Mouse (Mus musculus) frontal cortex, postnatal 10 days (tissue): ENCODE data around the gene Por.
A peak's percentile ranks its signal among the peaks of the same experiment; 100 is the strongest.

Source experiments
- DNase-seq, 2 experiments: peaks; one replicate each; pipeline ENCODE4 v3.0.0; 2022; ENCODE audit warnings: low spot score in 2 of 2, mixed read lengths in 1 of 2

The Por gene

DNA sequence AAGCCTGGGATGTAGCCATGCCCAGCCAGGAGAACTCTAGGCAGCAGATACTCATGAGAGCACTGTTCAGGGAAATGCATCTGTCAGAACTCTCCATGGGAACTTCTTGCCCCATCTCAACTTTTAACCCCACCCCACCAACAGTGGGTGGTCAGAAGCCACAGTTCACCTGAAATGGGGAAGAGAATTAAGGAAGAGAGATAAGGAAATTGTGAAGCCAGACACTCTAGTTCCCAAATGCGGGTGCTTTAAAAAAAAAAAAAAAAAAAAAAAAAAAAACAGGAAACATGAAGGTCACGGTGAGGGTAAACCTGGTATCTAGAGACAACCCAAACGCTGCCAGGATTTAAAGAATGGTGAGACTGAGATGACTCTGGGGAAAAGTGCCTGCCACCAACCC is 102.7 kb downstream of the Por start:
- no peak for DNase-seq

DNA sequence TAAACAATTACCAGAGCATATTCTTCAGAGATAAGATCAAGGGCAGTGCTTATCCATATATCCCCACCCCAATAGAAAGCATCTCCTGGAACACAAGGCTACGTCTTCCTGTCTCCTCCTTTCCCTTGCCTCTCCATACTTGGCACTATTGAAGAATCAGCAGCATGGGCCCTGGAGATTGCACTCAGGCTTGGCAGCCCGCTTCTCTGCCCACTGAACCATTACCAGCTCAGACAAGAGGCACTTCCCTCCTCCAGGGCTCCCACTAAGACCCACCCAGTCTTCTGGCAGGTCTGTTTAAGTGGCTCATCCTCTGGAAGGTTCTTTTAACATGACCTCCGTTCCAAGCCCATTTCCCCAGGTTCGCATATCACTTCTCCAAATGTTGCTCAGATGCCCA is 106.7 kb downstream of the Por start:
- no peak for DNase-seq

DNA sequence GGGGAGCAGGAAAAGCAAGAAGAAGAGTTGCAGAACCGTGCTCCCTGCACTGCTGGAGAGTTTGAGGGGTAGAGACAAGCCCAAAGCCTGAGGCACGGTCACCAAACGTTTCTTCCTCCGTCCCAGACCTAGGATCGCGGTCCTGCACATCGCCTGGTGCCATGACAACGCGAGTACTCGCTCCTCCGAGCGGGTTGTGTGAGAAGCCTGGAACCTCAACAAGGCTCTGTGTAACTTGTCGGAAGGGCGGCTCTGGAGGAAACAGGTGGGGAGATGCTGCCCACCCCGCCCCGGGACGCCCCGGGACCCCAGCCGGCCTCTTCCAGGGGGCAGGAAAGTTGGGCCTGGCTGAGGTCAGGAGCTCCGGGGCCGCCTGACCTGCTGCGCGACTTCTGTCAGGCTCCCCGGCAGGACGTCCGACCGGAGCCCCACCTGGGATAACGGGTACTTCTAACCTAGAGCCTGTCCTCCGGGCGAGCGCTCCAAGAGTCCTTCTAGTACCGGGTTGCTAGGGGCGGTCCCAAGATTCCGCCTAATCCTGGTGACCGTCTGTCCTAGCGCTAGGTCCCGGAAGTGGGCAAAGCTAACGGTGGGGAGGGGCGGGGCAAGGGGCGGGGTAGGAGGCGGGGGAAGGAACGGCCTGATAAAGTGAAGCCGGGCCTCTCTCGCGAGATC is 108.1 kb downstream of the Por start, which contains the start of gene Styxl1:
TSS of gene Styxl1 (minus strand) at position 590 of the 675 bp plus-strand sequence.
- DNase-seq: no peak

DNA sequence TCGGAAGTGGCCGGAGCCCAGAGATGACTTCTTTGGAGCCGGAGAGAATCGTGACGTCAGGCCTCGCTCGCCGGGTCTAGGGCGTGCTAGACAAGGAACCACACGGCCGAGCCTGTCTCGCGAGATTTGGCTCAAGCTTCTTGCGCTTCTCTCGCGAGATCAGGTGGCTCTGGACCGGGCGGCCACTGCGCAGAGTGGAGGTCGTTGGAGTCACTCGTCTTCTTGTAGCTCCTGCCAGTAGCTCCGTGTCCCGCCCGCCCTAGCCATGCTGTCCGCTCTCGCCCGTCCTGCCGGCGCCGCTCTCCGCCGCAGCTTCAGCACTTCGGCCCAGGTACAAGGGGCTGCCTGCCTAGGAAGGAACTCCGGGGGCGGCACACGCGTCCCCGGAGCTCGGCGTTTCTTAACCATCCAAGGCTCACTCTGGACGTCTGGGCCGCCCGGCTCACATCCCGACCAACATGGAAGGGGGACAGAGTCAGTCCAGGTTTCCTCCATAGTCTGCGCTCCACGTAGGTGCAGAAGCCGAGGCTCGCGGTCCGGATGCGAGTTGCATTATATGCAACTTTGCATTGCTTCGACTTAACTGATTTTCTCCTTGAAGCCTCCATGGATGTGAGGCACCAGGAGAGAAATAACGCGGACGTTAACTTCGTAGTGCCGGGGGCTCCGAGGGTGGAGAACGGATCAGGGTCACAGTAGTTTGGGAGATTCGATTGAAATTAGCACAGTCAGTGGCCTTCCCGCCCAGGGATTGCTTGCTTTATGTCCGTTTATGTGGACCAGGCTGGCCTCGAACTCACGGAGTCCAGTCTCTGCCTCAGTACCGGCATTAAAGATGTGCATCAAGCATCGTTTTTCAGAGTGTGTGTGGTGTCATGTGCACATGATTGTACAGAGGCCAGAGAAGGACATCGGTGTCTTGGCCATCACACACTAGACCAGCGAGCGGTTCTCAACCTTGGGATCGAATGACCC is 108.9 kb downstream of the Por start, which contains the start of gene Mdh2:
TSS of gene Mdh2 (plus strand) at position 10 of the 975 bp plus-strand sequence.
- DNase-seq: peak; percentile 99 to 100

DNA sequence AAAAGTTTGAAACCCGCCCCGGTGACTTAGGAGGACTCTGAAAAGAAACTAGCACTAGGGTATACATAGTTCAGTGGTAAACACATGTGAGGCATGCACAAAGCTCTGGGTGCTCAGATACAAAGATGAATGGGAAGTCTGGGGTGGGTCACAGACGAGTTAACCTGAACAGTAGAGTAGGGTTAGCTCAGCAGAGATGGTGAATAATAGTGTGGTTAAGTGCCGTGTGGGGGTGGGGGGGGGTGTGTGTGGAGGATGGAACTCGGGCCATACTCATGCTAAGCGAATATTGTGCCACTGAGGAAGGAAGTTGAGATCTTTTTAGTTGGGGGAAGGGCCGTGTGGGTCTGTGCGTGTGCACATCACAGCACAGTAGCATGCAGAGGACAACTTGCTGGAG is 110.5 kb downstream of the Por start:
- DNase-seq: no peak

DNA sequence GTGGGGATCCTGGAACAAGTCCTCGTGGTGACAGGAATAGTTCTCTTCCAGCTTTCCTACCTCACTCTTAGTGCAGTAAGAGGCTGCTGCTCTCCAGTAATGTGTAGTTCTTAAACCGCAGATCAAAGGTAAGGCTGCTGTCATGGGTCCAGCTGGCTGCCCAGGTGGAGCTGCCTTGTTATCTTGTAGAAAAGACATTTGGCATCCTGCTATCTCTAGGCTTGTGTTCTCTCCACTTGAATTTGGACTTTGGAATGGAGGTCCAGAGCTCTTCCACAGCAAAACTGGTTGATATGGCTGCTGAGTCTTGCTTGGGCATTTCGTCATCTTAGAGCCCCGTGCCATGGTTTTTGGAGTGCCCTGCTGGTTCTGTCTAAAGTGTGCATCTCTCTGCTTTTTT is 113.1 kb downstream of the Por start:
- DNase-seq: no peak
